Mouse (Mus musculus): ENCODE data around the gene Gfral. TPM values are rescaled to one million over a fixed set of nuclear protein-coding genes. Genes with fewer than 3 reads are reported as not detected.

Gfral gene
- total RNA-seq, 2 experiments from 2014 or later = not detected

DNA sequence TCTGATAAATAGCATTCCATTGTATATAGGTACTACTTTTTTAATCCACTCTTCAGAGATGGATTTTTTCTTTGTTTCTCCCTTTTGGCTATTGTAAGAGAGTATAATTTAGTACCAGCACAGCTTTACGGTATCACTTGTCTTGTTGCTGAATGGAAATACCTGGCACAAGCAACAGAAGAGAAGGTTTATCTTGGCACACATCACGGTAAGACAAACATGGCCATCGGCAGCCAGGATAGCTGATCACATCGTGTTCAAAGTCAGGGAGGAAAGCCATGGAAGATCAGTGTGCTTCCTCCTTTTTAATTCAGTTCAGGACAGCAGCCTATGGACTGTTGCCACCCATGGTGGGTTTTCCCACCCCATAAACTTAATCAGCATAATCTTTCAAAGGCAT, 89.2 kb downstream of the Gfral start:
- DNase-seq (ENCODE audit: low spot score) = no peak

DNA sequence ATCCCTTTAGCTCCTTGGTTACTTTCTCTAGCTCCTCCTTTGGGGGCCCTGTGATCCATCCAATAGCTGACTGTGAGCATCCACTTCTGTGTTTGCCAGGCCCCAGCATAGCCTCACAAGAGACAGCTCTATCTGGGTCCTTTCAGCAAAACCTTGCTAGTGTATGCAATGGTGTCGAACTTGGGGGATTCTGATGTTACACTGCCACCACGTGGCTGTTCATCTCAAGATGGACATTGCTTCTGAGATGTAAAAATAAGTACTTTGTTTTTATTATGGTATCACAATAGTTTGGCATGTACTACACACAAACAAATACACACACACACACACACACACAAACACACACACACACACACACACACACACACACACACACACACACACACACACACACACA, 90.6 kb downstream of the Gfral start:
- peak; percentile 47 for DNase-seq (ENCODE audit: low spot score)

Other genes with a start within 250 kb of the Gfral start
- gene Hmgcll1, start 198.8 kb downstream of the Gfral start, total RNA-seq (2021) = under 1 TPM; 0.12 to 0.39 TPM
- gene Hcrtr2, start 110.2 kb upstream of the Gfral start, total RNA-seq (2021) = not detected